Mouse (Mus musculus): Measurements from ENCODE around the gene Rnls.

GRCm38 (mm10) chr19:33222595-33223223 lies 169.4 kb downstream of the Rnls start:
- no peak for TF ChIP-seq POLR2A (IDR thresholded peaks at IDR 0.05; ENCODE audit: extremely low read depth, insufficient read depth, low read length)
- TF ChIP-seq CTCF (IDR thresholded peaks at IDR 0.05; ENCODE audit: extremely low read depth, insufficient read depth, low read length): no peak
